Mouse (Mus musculus) heart, adult 18-20 months (tissue): ENCODE results near the gene Hcfc2. TPM values are rescaled to one million over a fixed set of nuclear protein-coding genes. Genes with fewer than 3 reads are reported as not detected.

Experiments used
- DNase-seq, 2 experiments: peaks; one replicate each; pipeline ENCODE4 v3.0.0; 2021 to 2022; ENCODE audit warnings: mixed read lengths in 1 of 2
- total RNA-seq, 2 experiments: library from RNA; stranded (reverse); gene quantifications; 2 replicates each; pipeline ENCODE4 v1.2.3; 2021

Hcfc2 gene
- total RNA-seq, 2 experiments from 2014 or later, result 29.9 to 32.3 TPM

- no peak for DNase-seq
Measured at GRCm38 (mm10) chr10:82770713-82771112, 74.8 kb downstream of the Hcfc2 start.

- no peak for DNase-seq
Measured at GRCm38 (mm10) chr10:82771595-82772170, 75.7 kb downstream of the Hcfc2 start.

- DNase-seq, result no peak
Measured at GRCm38 (mm10) chr10:82774841-82775240, 78.9 kb downstream of the Hcfc2 start.

DNA sequence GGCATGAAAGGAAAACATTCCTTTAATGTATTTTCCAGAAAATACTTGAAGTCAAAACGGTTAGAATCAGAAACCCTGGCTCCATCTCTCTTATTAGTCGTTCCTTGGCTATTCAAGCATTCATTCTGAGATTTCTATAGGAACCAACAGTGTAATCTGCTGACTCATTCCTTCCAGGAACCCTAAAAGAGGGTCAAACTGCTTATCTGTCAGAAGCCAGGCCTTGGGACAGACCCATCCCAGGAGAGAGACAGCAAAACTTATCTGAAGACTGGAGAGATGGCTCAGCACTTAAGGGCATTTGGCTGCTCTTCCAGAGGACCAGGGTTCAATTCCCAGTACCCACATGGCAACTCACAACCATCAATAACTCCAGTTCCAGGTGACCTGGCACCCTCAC, 81.1 kb downstream of the Hcfc2 start:
- DNase-seq, result no peak

DNA sequence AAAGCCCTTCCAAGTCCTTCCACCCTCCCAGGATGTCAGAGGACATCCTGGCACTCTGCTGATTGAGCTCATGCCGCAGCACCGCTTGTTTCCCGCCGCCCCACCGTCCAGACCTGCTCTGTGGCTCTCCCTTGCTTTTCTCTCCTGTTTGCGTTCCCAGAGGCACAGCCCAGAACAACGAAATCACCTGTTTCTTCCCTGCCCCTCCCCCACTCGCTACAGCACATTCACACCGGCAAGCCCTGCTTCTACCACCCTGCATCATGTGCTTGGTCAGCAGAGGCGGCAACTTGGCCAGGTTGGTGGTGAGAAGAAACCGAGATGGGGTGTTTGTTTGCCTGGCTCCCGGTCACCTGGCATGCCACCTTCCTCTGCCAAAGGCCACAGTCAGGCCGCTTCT, 81.9 kb downstream of the Hcfc2 start:
- DNase-seq, result no peak

- no peak for DNase-seq
Measured at GRCm38 (mm10) chr10:82778791-82779549, 83.0 kb downstream of the Hcfc2 start.

- DNase-seq, result no peak
Measured at GRCm38 (mm10) chr10:82779831-82780230, 83.9 kb downstream of the Hcfc2 start.

GRCm38 (mm10) chr10:82780322-82780721, 84.4 kb downstream of the Hcfc2 start:
- DNase-seq, result no peak

- no peak for DNase-seq
Measured at GRCm38 (mm10) chr10:82780816-82781215, 84.9 kb downstream of the Hcfc2 start.

DNA sequence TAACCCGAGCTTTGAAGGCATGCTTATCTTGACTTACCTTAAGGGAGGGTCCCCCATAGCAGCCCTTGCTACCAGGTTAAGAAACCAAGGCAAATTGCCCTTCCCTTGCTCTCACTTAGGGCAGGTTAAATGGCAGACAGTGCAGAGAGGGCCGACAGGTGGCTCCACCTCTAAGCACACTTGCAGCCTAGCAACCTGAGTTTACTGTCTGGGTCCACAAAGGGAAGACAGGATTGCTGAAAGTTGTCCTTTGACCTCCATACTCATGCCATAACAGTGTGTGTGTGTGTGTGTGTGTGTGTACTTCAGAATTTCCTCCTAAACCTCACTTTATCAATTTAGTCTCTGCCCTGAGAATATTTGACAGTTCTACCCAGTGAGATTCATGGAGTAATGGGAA, 86.5 kb downstream of the Hcfc2 start:
- DNase-seq, result no peak

- DNase-seq, result no peak
Measured at GRCm38 (mm10) chr10:82789181-82789580, 93.2 kb downstream of the Hcfc2 start.

- no peak for DNase-seq
Measured at GRCm38 (mm10) chr10:82790504-82790903, 94.5 kb downstream of the Hcfc2 start.

DNA sequence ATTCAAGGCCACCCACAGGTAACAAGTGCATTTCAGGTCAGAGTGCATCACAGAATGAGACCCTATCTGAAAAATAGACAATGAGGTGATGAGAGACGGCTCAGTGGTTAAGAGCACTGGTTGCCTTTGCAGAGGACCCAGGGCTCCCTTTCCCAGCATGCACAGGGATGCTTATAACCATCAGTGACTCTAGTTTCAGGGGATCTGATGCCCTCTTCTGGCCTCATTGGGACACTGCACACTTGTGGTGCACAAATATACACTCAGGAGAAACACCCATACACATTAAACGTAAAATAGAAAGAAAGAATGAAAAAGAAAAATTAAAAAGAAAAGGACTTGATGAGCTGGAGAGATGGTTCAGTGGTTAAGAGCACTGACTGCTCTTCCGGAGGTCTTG, 95.8 kb downstream of the Hcfc2 start:
- DNase-seq, result no peak

Other genes starting within 250 kb of the Hcfc2 start
- gene Gm1553, start 203.5 kb upstream of the Hcfc2 start, total RNA-seq, result not detected
- gene 1190007I07Rik, start 72.9 kb upstream of the Hcfc2 start, total RNA-seq, result 10 to 100 TPM; 27.6 to 35.3 TPM
- gene Tdg, start 66.3 kb upstream of the Hcfc2 start, total RNA-seq, result 1 to 10 TPM; 8.6 to 9.6 TPM
- 1 to 10 TPM; 2.1 to 3.0 TPM for gene Glt8d2, start 5.5 kb upstream of the Hcfc2 start, total RNA-seq
- 10 to 100 TPM; 13.0 to 14.5 TPM for gene Nfyb, start 68.0 kb downstream of the Hcfc2 start, total RNA-seq
- gene Txnrd1, start 137.8 kb downstream of the Hcfc2 start, total RNA-seq, result 10 to 100 TPM; 52.4 to 56.4 TPM
- under 1 TPM; 0.20 to 0.28 TPM for gene Eid3, start 170.5 kb downstream of the Hcfc2 start, total RNA-seq